Mouse (Mus musculus): ENCODE results near the gene Hist1h2ap. TPM values are rescaled to one million over a fixed set of nuclear protein-coding genes. Genes with fewer than 3 reads are reported as not detected.
"Not testable (repeated sequence)": the region's sequence is repeated elsewhere in the genome, so short reads cannot be mapped to it uniquely, and the experiment has no call there.

Hist1h2ap gene
- polyA plus RNA-seq, 2 experiments = 95.9 to 6,963 TPM

GRCm38 (mm10) chr13:21786899-21787629 is 46.2 kb downstream of the Hist1h2ap start, which contains the start of the genes Hist1h2an and Hist1h2bp:
TSS of gene Hist1h2an (minus strand) at chr13:21787218.
TSS of gene Hist1h2bp (plus strand) at chr13:21787461.
- Histone ChIP-seq H3K4me3 (ENCODE audit: insufficient read depth in 1 of 2, low read depth in 2 of 2, low read length in 2 of 2) (peak within 1 kb of the TSS; percentile 56 to 69), H3K4me1 (replicated peaks; ENCODE audit: control insufficient read depth in 2 of 2, insufficient read depth in 2 of 2, low read length in 1 of 2) (peaks cover 26 to 31% of the 10 kb centered on the region in 2 experiments), H3K4me2 (ENCODE audit: low read depth) (peak within 1 kb of the TSS; percentile 90), H3K27ac (peak within 1 kb of the TSS; percentile 95), H3K9ac (replicated peaks) (peak within 1 kb of the TSS; percentile 96)
- not testable (repeated sequence) for H3K9me3 ChIP-seq (ENCODE audit: control insufficient read depth, low read length); H3K36me3 ChIP-seq (replicated peaks; ENCODE audit: control insufficient read depth, insufficient read depth, low read depth); H3K27me3 ChIP-seq (ENCODE audit: control insufficient read depth, insufficient read depth, low read length)
- ATAC-seq (ENCODE audit: insufficient read depth) = peak; percentile 81
- DNase-seq (ENCODE audit: low read depth in 3 of 3, low spot score in 3 of 3) = peak; percentile 94 to 97 (median 96)
- peak; percentile 52; the same call in 1 of the 2 replicates for TF ChIP-seq EP300 (IDR thresholded peaks at IDR 0.05; ENCODE audit: low read depth)
- 0 out of 2 replicates have a peak, but pooled peaks have one; percentile 9 for TF ChIP-seq CTCF (IDR thresholded peaks at IDR 0.05; ENCODE audit: low read depth)
- WGBS (ENCODE audit: insufficient replicate concordance) = under 1% methylated on average over 37 of the region's 63 CpGs

DNA sequence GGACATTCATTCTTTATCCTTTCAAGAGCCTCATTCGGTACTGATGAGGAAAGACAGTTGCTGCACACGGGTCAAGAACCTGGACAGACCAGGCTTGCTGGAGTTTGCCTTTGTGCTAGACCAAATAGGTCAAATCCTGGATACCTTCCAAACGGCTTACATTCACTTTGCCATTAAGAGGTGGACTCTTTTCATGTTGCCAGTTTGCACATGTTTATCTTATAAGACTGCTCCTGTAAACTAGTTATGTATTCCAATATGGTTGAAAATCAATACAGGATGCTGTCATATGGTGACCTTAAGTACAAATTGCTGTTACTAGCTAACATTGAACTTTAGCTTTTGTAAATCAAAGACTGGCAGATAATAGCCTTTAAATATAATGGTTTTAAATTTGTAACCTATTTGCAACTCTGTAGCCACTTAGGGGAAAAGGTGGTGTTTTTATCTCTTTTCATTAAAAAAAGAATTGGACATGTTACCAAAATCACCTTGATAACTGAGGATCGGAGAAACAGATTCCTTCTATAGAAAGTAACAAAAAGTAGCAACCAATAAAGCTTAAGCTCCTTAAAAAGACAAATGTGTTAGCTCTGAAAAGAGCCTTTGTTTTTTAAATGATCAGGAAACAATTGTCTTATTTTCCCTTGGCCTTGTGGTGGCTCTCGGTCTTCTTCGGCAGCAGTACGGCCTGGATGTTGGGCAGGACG is 47.0 kb downstream of the Hist1h2ap start:
- Histone ChIP-seq H3K36me3 (replicated peaks; ENCODE audit: control insufficient read depth, insufficient read depth, low read depth) (no peaks in the 10 kb centered on the region), H3K27me3 (ENCODE audit: control insufficient read depth, insufficient read depth, low read length) (no peaks in the 10 kb centered on the region), H3K4me2 (ENCODE audit: low read depth) (peak overlapping the region; percentile 90), H3K9me3 (ENCODE audit: control insufficient read depth, low read length) (no peaks in the 10 kb centered on the region), H3K9ac (replicated peaks) (peak overlapping the region; percentile 96), H3K27ac (peak overlapping the region; percentile 95), H3K4me1 (replicated peaks; ENCODE audit: control insufficient read depth in 2 of 2, insufficient read depth in 2 of 2, low read length in 1 of 2) (peaks cover 28 to 32% of the 10 kb centered on the region in 2 experiments), H3K4me3 (ENCODE audit: insufficient read depth in 1 of 2, low read depth in 2 of 2, low read length in 2 of 2) (peak overlapping the region; percentile 56 to 69)
- ATAC-seq (ENCODE audit: insufficient read depth) = no peak
- TF ChIP-seq EP300 (IDR thresholded peaks at IDR 0.05; ENCODE audit: low read depth) = 0 out of 2 replicates have a peak, but pooled peaks have one; percentile 30
- no peak for TF ChIP-seq CTCF (IDR thresholded peaks at IDR 0.05; ENCODE audit: low read depth)
- peak in 1 of 3 experiments; percentile 64 for DNase-seq (ENCODE audit: low read depth in 3 of 3, low spot score in 3 of 3)
- 4% methylated on average over 8 of the region's 8 CpGs for WGBS (ENCODE audit: insufficient replicate concordance)

DNA sequence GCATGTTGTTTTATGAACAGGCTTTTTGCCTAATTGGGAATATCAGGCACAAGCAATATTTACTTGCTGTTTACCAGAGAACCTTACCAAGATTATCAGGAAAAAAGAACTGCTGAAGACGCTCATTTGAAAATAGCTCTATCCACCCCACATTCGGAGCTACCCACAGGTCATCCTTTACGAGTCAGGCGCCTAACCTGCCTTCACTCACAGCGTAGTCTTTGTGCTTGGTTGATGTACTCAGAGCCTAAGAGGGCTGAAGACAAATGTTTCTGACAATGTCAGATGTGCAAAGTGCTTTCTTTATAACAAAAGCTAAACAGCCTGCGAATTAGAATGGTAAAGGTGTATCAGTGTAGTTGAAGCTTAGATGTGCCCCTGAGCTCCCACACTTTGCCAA is 49.0 kb downstream of the Hist1h2ap start:
- H3K27ac ChIP-seq = peak overlapping the region; percentile 95
- TF ChIP-seq CTCF (IDR thresholded peaks at IDR 0.05; ENCODE audit: low read depth) = no peak
- no peak for TF ChIP-seq EP300 (IDR thresholded peaks at IDR 0.05; ENCODE audit: low read depth)
- WGBS (ENCODE audit: insufficient replicate concordance) = 56% methylated on average over 6 of the region's 6 CpGs
- peak overlapping the region; percentile 96 for H3K9ac ChIP-seq (replicated peaks)
- ATAC-seq (ENCODE audit: insufficient read depth) (no peak), DNase-seq (ENCODE audit: low read depth in 3 of 3, low spot score in 3 of 3) (no peak)
- no peaks in the 10 kb centered on the region for H3K9me3 ChIP-seq (ENCODE audit: control insufficient read depth, low read length)
- H3K36me3 ChIP-seq (replicated peaks; ENCODE audit: control insufficient read depth, insufficient read depth, low read depth) = no peaks in the 10 kb centered on the region
- peak overlapping the region in 1 of 2 experiments; percentile 54; a peak in 1 of 4 replicates for H3K4me3 ChIP-seq (ENCODE audit: insufficient read depth in 1 of 2, low read depth in 2 of 2, low read length in 2 of 2)
- peak overlapping the region; percentile 90 for H3K4me2 ChIP-seq (ENCODE audit: low read depth)
- H3K27me3 ChIP-seq (ENCODE audit: control insufficient read depth, insufficient read depth, low read length) = no peaks in the 10 kb centered on the region
- H3K4me1 ChIP-seq (replicated peaks; ENCODE audit: control insufficient read depth in 2 of 2, insufficient read depth in 2 of 2, low read length in 1 of 2) = peaks cover 30 to 32% of the 10 kb centered on the region in 2 experiments

GRCm38 (mm10) chr13:21783734-21784161 is 49.6 kb downstream of the Hist1h2ap start:
- TF ChIP-seq CTCF (IDR thresholded peaks at IDR 0.05; ENCODE audit: low read depth) (no peak), EP300 (IDR thresholded peaks at IDR 0.05; ENCODE audit: low read depth) (no peak)
- Histone ChIP-seq H3K4me3 (ENCODE audit: insufficient read depth in 1 of 2, low read depth in 2 of 2, low read length in 2 of 2) (peak overlapping the region; percentile 45 to 54), H3K4me2 (ENCODE audit: low read depth) (peak overlapping the region; percentile 90), H3K27ac (peak overlapping the region; percentile 95), H3K36me3 (replicated peaks; ENCODE audit: control insufficient read depth, insufficient read depth, low read depth) (no peaks in the 10 kb centered on the region), H3K9me3 (ENCODE audit: control insufficient read depth, low read length) (no peaks in the 10 kb centered on the region), H3K9ac (replicated peaks) (peak overlapping the region; percentile 96), H3K27me3 (ENCODE audit: control insufficient read depth, insufficient read depth, low read length) (no peaks in the 10 kb centered on the region), H3K4me1 (replicated peaks; ENCODE audit: control insufficient read depth in 2 of 2, insufficient read depth in 2 of 2, low read length in 1 of 2) (peaks cover 29 to 32% of the 10 kb centered on the region in 2 experiments)
- 3% methylated on average over 9 of the region's 9 CpGs for WGBS (ENCODE audit: insufficient replicate concordance)
- DNase-seq (ENCODE audit: low read depth in 3 of 3, low spot score in 3 of 3) = peak in 1 of 3 experiments; percentile 61
- ATAC-seq (ENCODE audit: insufficient read depth) = no peak

DNA sequence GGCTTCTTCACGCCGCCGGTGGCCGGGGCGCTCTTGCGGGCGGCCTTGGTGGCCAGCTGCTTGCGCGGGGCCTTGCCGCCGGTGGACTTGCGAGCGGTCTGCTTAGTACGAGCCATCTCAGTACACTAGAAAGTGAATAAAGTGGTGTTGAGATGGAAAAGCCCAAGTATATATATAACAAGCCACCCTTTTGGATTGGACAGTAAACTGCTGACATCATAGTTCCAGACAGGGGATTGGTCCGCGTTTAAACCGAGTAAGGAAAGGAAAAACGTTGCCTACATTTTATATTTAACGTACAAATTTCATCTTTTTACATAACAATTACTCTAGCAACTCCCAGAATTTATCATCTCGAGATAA is 50.1 kb downstream of the Hist1h2ap start, which contains the start of gene Hist1h3i:
Hist1h3i (minus strand) TSS at position 116 of the 363 bp plus-strand sequence.
- no peaks in the 10 kb centered on the region for H3K36me3 ChIP-seq (replicated peaks; ENCODE audit: control insufficient read depth, insufficient read depth, low read depth)
- DNase-seq (ENCODE audit: low read depth in 3 of 3, low spot score in 3 of 3) = peak; percentile 89 to 92 (median 91)
- H3K4me3 ChIP-seq (ENCODE audit: insufficient read depth in 1 of 2, low read depth in 2 of 2, low read length in 2 of 2) = peak within 1 kb of the TSS; percentile 56 to 60
- no peaks in the 10 kb centered on the region for H3K9me3 ChIP-seq (ENCODE audit: control insufficient read depth, low read length)
- peak within 1 kb of the TSS; percentile 90 for H3K4me2 ChIP-seq (ENCODE audit: low read depth)
- 0% methylated on average over 13 of the region's 20 CpGs for WGBS (ENCODE audit: insufficient replicate concordance)
- no peaks in the 10 kb centered on the region for H3K27me3 ChIP-seq (ENCODE audit: control insufficient read depth, insufficient read depth, low read length)
- peak; percentile 70 for TF ChIP-seq EP300 (IDR thresholded peaks at IDR 0.05; ENCODE audit: low read depth)
- no peak for TF ChIP-seq CTCF (IDR thresholded peaks at IDR 0.05; ENCODE audit: low read depth)
- peak within 1 kb of the TSS; percentile 97 for H3K27ac ChIP-seq
- peak; percentile 37 for ATAC-seq (ENCODE audit: insufficient read depth)
- H3K9ac ChIP-seq (replicated peaks) = peak within 1 kb of the TSS; percentile 96
- peaks cover 25 to 29% of the 10 kb centered on the region in 2 experiments for H3K4me1 ChIP-seq (replicated peaks; ENCODE audit: control insufficient read depth in 2 of 2, insufficient read depth in 2 of 2, low read length in 1 of 2)

Small RNA genes lying within 50 kb of the gene (microRNA-seq; reads per million reads assigned to microRNA genes)
- not detected for gene Gm19658
- gene Gm44346 = not detected
- not detected for gene Gm44466

Other genes starting within 250 kb of the Hist1h2ap start
- not detected in 2 replicates for gene Olfr1362, start 219.5 kb downstream of the Hist1h2ap start, polyA plus RNA-seq (2012; rRNA removed)
- not detected in 2 replicates for gene Olfr1362, start 219.5 kb downstream of the Hist1h2ap start, polyA plus RNA-seq (2014; fragmentation: Nextera tagmentation; extraction: Ambion mirVana)
- gene Olfr11, start 191.0 kb downstream of the Hist1h2ap start, polyA plus RNA-seq (2012; rRNA removed) = not detected in 2 replicates
- not detected in 2 replicates for gene Olfr11, start 191.0 kb downstream of the Hist1h2ap start, polyA plus RNA-seq (2014; fragmentation: Nextera tagmentation; extraction: Ambion mirVana)
- gene Olfr1361, start 170.1 kb downstream of the Hist1h2ap start, polyA plus RNA-seq (2012; rRNA removed) = not detected in 2 replicates
- not detected in 2 replicates for gene Olfr1361, start 170.1 kb downstream of the Hist1h2ap start, polyA plus RNA-seq (2014; fragmentation: Nextera tagmentation; extraction: Ambion mirVana)
- not detected in 2 replicates for gene Olfr1360, start 156.1 kb downstream of the Hist1h2ap start, polyA plus RNA-seq (2012; rRNA removed)
- not detected in 2 replicates for gene Olfr1360, start 156.1 kb downstream of the Hist1h2ap start, polyA plus RNA-seq (2014; fragmentation: Nextera tagmentation; extraction: Ambion mirVana)
- gene Olfr1359, start 135.4 kb downstream of the Hist1h2ap start, polyA plus RNA-seq (2012; rRNA removed) = not detected in 2 replicates
- not detected in 2 replicates for gene Olfr1359, start 135.4 kb downstream of the Hist1h2ap start, polyA plus RNA-seq (2014; fragmentation: Nextera tagmentation; extraction: Ambion mirVana)
- 16.0 and 24.7 TPM in 2 replicates for gene Hist1h2bl, start 117.4 kb downstream of the Hist1h2ap start, polyA plus RNA-seq (2012; rRNA removed)
- gene Hist1h2bl, start 117.4 kb downstream of the Hist1h2ap start, polyA plus RNA-seq (2014; fragmentation: Nextera tagmentation; extraction: Ambion mirVana) = 2.2 and 4.8 TPM in 2 replicates
- gene Hist1h2ai, start 117.1 kb downstream of the Hist1h2ap start, polyA plus RNA-seq (2012; rRNA removed) = 6.9 and 22.2 TPM in 2 replicates
- 15.0 and 22.5 TPM in 2 replicates for gene Hist1h2ai, start 117.1 kb downstream of the Hist1h2ap start, polyA plus RNA-seq (2014; fragmentation: Nextera tagmentation; extraction: Ambion mirVana)
- 31.3 and 51.5 TPM in 2 replicates for gene Hist1h3h, start 115.8 kb downstream of the Hist1h2ap start, polyA plus RNA-seq (2012; rRNA removed)
- gene Hist1h3h, start 115.8 kb downstream of the Hist1h2ap start, polyA plus RNA-seq (2014; fragmentation: Nextera tagmentation; extraction: Ambion mirVana) = 4.7 and 7.9 TPM in 2 replicates
- 18.2 and 36.3 TPM in 2 replicates for gene Hist1h2bm, start 111.5 kb downstream of the Hist1h2ap start, polyA plus RNA-seq (2012; rRNA removed)
- 4.0 and 5.0 TPM in 2 replicates for gene Hist1h2bm, start 111.5 kb downstream of the Hist1h2ap start, polyA plus RNA-seq (2014; fragmentation: Nextera tagmentation; extraction: Ambion mirVana)
- 24.0 and 29.5 TPM in 2 replicates for gene Hist1h4j, start 98.4 kb downstream of the Hist1h2ap start, polyA plus RNA-seq (2012; rRNA removed)
- gene Hist1h4j, start 98.4 kb downstream of the Hist1h2ap start, polyA plus RNA-seq (2014; fragmentation: Nextera tagmentation; extraction: Ambion mirVana) = 0.52 and 1.1 TPM in 2 replicates
- gene Hist1h4k, start 83.0 kb downstream of the Hist1h2ap start, polyA plus RNA-seq (2012; rRNA removed) = 16.2 and 32.8 TPM in 2 replicates
- gene Hist1h4k, start 83.0 kb downstream of the Hist1h2ap start, polyA plus RNA-seq (2014; fragmentation: Nextera tagmentation; extraction: Ambion mirVana) = 2.7 and 5.5 TPM in 2 replicates
- gene Hist1h2ak, start 79.7 kb downstream of the Hist1h2ap start, polyA plus RNA-seq (2012; rRNA removed) = 61.7 and 194 TPM in 2 replicates
- gene Hist1h2ak, start 79.7 kb downstream of the Hist1h2ap start, polyA plus RNA-seq (2014; fragmentation: Nextera tagmentation; extraction: Ambion mirVana) = 11.6 and 13.2 TPM in 2 replicates
- 25.2 and 29.5 TPM in 2 replicates for gene Hist1h2bn, start 79.4 kb downstream of the Hist1h2ap start, polyA plus RNA-seq (2012; rRNA removed)
- 5.4 and 5.7 TPM in 2 replicates for gene Hist1h2bn, start 79.4 kb downstream of the Hist1h2ap start, polyA plus RNA-seq (2014; fragmentation: Nextera tagmentation; extraction: Ambion mirVana)
- gene Hist1h1b, start 52.9 kb downstream of the Hist1h2ap start, polyA plus RNA-seq (2012; rRNA removed) = 8.2 and 9.4 TPM in 2 replicates
- 19.7 and 20.6 TPM in 2 replicates for gene Hist1h1b, start 52.9 kb downstream of the Hist1h2ap start, polyA plus RNA-seq (2014; fragmentation: Nextera tagmentation; extraction: Ambion mirVana)
- gene Hist1h3i, start 50.1 kb downstream of the Hist1h2ap start, polyA plus RNA-seq (2012; rRNA removed) = 37.6 and 93.8 TPM in 2 replicates
- 299 and 331 TPM in 2 replicates for gene Hist1h3i, start 50.1 kb downstream of the Hist1h2ap start, polyA plus RNA-seq (2014; fragmentation: Nextera tagmentation; extraction: Ambion mirVana)
- gene Hist1h2an, start 46.3 kb downstream of the Hist1h2ap start, polyA plus RNA-seq (2012; rRNA removed) = 10.9 and 22.9 TPM in 2 replicates
- 12.7 and 14.7 TPM in 2 replicates for gene Hist1h2an, start 46.3 kb downstream of the Hist1h2ap start, polyA plus RNA-seq (2014; fragmentation: Nextera tagmentation; extraction: Ambion mirVana)
- 2.6 and 4.2 TPM in 2 replicates for gene Hist1h2bp, start 46.0 kb downstream of the Hist1h2ap start, polyA plus RNA-seq (2012; rRNA removed)
- 3.0 and 4.1 TPM in 2 replicates for gene Hist1h2bp, start 46.0 kb downstream of the Hist1h2ap start, polyA plus RNA-seq (2014; fragmentation: Nextera tagmentation; extraction: Ambion mirVana)
- 13.1 and 13.4 TPM in 2 replicates for gene Hist1h2bq, start 23.3 kb downstream of the Hist1h2ap start, polyA plus RNA-seq (2012; rRNA removed)
- gene Hist1h2bq, start 23.3 kb downstream of the Hist1h2ap start, polyA plus RNA-seq (2014; fragmentation: Nextera tagmentation; extraction: Ambion mirVana) = 16.9 and 21.6 TPM in 2 replicates
- gene Hist1h2ao, start 23.0 kb downstream of the Hist1h2ap start, polyA plus RNA-seq (2012; rRNA removed) = 0.24 TPM in 1 of 2 replicates, not detected in the other
- gene Hist1h2ao, start 23.0 kb downstream of the Hist1h2ap start, polyA plus RNA-seq (2014; fragmentation: Nextera tagmentation; extraction: Ambion mirVana) = 3.4 TPM in 1 of 2 replicates, not detected in the other
- not detected in 2 replicates for gene Hist1h4m, start 21.8 kb downstream of the Hist1h2ap start, polyA plus RNA-seq (2012; rRNA removed)
- gene Hist1h4m, start 21.8 kb downstream of the Hist1h2ap start, polyA plus RNA-seq (2014; fragmentation: Nextera tagmentation; extraction: Ambion mirVana) = not detected in 2 replicates
- gene Hist1h4n, start 1.3 kb downstream of the Hist1h2ap start, polyA plus RNA-seq (2012; rRNA removed) = 37.4 and 50.3 TPM in 2 replicates
- 33.6 and 35.5 TPM in 2 replicates for gene Hist1h4n, start 1.3 kb downstream of the Hist1h2ap start, polyA plus RNA-seq (2014; fragmentation: Nextera tagmentation; extraction: Ambion mirVana)
- 3.4 and 9.6 TPM in 2 replicates for gene Hist1h2br, start 236 bp upstream of the Hist1h2ap start, polyA plus RNA-seq (2012; rRNA removed)
- gene Hist1h2br, start 236 bp upstream of the Hist1h2ap start, polyA plus RNA-seq (2014; fragmentation: Nextera tagmentation; extraction: Ambion mirVana) = 18.0 and 22.9 TPM in 2 replicates
- gene Zfp184, start 111.6 kb upstream of the Hist1h2ap start, polyA plus RNA-seq (2012; rRNA removed) = 0.30 and 0.41 TPM in 2 replicates
- 0.50 and 0.82 TPM in 2 replicates for gene Zfp184, start 111.6 kb upstream of the Hist1h2ap start, polyA plus RNA-seq (2014; fragmentation: Nextera tagmentation; extraction: Ambion mirVana)
- gene Pom121l2, start 147.7 kb upstream of the Hist1h2ap start, polyA plus RNA-seq (2012; rRNA removed) = not detected in 2 replicates
- gene Pom121l2, start 147.7 kb upstream of the Hist1h2ap start, polyA plus RNA-seq (2014; fragmentation: Nextera tagmentation; extraction: Ambion mirVana) = not detected in 2 replicates
- 0.23 and 0.34 TPM in 2 replicates for gene Prss16, start 176.2 kb upstream of the Hist1h2ap start, polyA plus RNA-seq (2012; rRNA removed)
- 0.33 and 0.39 TPM in 2 replicates for gene Prss16, start 176.2 kb upstream of the Hist1h2ap start, polyA plus RNA-seq (2014; fragmentation: Nextera tagmentation; extraction: Ambion mirVana)
- 8.7 and 17.9 TPM in 2 replicates for gene Hist1h2ah, start 202.1 kb upstream of the Hist1h2ap start, polyA plus RNA-seq (2012; rRNA removed)
- 12.0 TPM in 2 replicates for gene Hist1h2ah, start 202.1 kb upstream of the Hist1h2ap start, polyA plus RNA-seq (2014; fragmentation: Nextera tagmentation; extraction: Ambion mirVana)
- 17.7 and 25.1 TPM in 2 replicates for gene Hist1h2bk, start 202.4 kb upstream of the Hist1h2ap start, polyA plus RNA-seq (2012; rRNA removed)
- gene Hist1h2bk, start 202.4 kb upstream of the Hist1h2ap start, polyA plus RNA-seq (2014; fragmentation: Nextera tagmentation; extraction: Ambion mirVana) = 1.0 and 3.1 TPM in 2 replicates
- gene Hist1h4i, start 207.9 kb upstream of the Hist1h2ap start, polyA plus RNA-seq (2012; rRNA removed) = 66.4 and 87.2 TPM in 2 replicates
- gene Hist1h4i, start 207.9 kb upstream of the Hist1h2ap start, polyA plus RNA-seq (2014; fragmentation: Nextera tagmentation; extraction: Ambion mirVana) = 36.5 and 47.8 TPM in 2 replicates
- 35.2 and 55.3 TPM in 2 replicates for gene Hist1h2ag, start 209.4 kb upstream of the Hist1h2ap start, polyA plus RNA-seq (2012; rRNA removed)
- gene Hist1h2ag, start 209.4 kb upstream of the Hist1h2ap start, polyA plus RNA-seq (2014; fragmentation: Nextera tagmentation; extraction: Ambion mirVana) = 15.5 and 18.0 TPM in 2 replicates
- gene Hist1h2bj, start 209.7 kb upstream of the Hist1h2ap start, polyA plus RNA-seq (2012; rRNA removed) = 21.4 and 38.1 TPM in 2 replicates
- gene Hist1h2bj, start 209.7 kb upstream of the Hist1h2ap start, polyA plus RNA-seq (2014; fragmentation: Nextera tagmentation; extraction: Ambion mirVana) = 11.2 and 12.4 TPM in 2 replicates